Mouse (Mus musculus): ENCODE results near the gene Fxn. TPM values are rescaled to one million over a fixed set of nuclear protein-coding genes. Genes with fewer than 3 reads are reported as not detected.
A peak's percentile ranks its signal among the peaks of the same experiment; 100 is the strongest.

Gene Fxn
- polyA plus RNA-seq, 1 experiment from 2014 or later = 37.9 TPM

DNA sequence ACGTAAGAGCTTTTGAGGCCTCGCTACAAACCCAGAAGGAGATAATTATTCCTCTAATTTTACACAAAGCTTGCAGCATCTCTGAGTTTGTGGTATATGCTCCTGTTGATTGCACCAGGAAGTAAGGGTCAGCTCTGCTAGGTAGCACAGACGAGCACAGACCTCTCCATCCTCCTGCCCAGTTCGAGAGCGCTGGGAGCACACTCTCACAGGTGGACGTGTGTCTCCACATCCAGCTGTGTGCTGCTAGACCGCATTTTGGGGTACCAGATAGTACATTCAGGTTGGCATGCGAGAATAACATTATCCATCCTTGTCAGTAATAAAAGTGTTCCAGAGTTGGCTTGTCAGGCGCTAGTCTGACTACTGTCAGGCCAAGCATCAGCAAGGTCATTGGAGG lies 61.4 kb downstream of the Fxn start:
- Histone ChIP-seq H3K27me3 (ENCODE audit: control insufficient read depth, insufficient read depth, low read length) (peaks cover 8% of the 10 kb centered on the region), H3K27ac (replicated peaks; ENCODE audit: low read depth, low read length) (no peak overlapping the region), H3K36me3 (ENCODE audit: control insufficient read depth, insufficient read depth, low read length) (no peaks in the 10 kb centered on the region), H3K4me2 (ENCODE audit: low read length) (no peak overlapping the region), H3K4me3 (replicated peaks; ENCODE audit: low read depth, low read length) (no peak overlapping the region), H3K9me3 (ENCODE audit: control insufficient read depth, low read length) (no peaks in the 10 kb centered on the region), H3K9ac (replicated peaks; ENCODE audit: low read length) (no peak overlapping the region), H3K4me1 (ENCODE audit: control insufficient read depth, insufficient read depth, low read length) (no peaks in the 10 kb centered on the region)
- 76% methylated on average over 9 of the region's 9 CpGs for WGBS
- ATAC-seq (ENCODE audit: low FRiP score, low TSS enrichment) = no peak
- DNase-seq = no peak

DNA sequence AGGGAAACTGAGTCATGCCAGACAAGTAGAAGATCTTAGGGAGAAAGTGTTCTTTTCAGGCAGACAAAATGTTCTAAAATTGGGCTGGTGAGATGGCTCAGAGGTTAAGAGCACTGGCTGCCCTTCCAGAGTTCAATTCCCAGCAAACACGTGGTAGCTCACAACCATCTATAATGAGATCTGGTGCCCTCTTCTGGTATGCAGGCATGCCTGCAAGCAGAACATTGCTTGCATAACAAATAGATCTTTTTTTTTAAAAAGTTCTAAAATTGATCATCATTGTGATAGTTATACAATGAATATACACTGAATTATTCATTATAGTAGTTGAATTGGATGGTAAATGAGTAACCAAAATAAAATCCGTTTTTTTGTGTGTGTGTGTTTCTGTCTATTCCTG lies 62.1 kb downstream of the Fxn start:
- Histone ChIP-seq H3K9me3 (ENCODE audit: control insufficient read depth, low read length) (no peaks in the 10 kb centered on the region), H3K27me3 (ENCODE audit: control insufficient read depth, insufficient read depth, low read length) (peaks cover under 1% of the 10 kb centered on the region; the same call in 1 of the 2 replicates), H3K27ac (replicated peaks; ENCODE audit: low read depth, low read length) (no peak overlapping the region), H3K4me1 (ENCODE audit: control insufficient read depth, insufficient read depth, low read length) (no peaks in the 10 kb centered on the region), H3K4me2 (ENCODE audit: low read length) (no peak overlapping the region), H3K4me3 (replicated peaks; ENCODE audit: low read depth, low read length) (no peak overlapping the region), H3K9ac (replicated peaks; ENCODE audit: low read length) (no peak overlapping the region), H3K36me3 (ENCODE audit: control insufficient read depth, insufficient read depth, low read length) (no peaks in the 10 kb centered on the region)
- DNase-seq (no peak), ATAC-seq (ENCODE audit: low FRiP score, low TSS enrichment) (no peak)
- WGBS = 53% methylated on average over 2 of the region's 2 CpGs

DNA sequence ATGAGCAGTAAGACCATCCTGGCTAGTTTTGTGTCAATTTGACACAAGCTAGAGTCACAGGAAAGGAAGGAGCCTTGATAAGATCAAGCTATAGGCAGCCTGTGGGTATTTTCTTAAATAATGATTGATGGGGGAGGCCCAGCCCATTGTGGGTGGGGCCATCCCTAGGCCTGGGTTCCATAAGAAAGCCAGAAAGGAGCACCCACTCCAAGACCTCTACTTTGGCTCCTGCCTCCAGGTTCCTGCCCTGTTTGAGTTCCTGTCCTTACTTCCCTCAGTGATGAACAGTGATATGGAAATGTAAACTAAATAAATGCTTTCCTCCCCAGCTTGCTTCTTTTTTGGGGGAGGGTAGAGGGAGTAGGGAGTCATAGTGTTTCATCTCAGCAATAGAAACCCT lies 62.6 kb downstream of the Fxn start:
- no peaks in the 10 kb centered on the region for H3K27me3 ChIP-seq (ENCODE audit: control insufficient read depth, insufficient read depth, low read length)
- no peak overlapping the region for H3K4me2 ChIP-seq (ENCODE audit: low read length)
- H3K9ac ChIP-seq (replicated peaks; ENCODE audit: low read length) = no peak overlapping the region
- no peak overlapping the region for H3K27ac ChIP-seq (replicated peaks; ENCODE audit: low read depth, low read length)
- DNase-seq = no peak
- H3K4me3 ChIP-seq (replicated peaks; ENCODE audit: low read depth, low read length) = no peak overlapping the region
- no peaks in the 10 kb centered on the region for H3K9me3 ChIP-seq (ENCODE audit: control insufficient read depth, low read length)
- no peak for ATAC-seq (ENCODE audit: low FRiP score, low TSS enrichment)
- no peaks in the 10 kb centered on the region for H3K4me1 ChIP-seq (ENCODE audit: control insufficient read depth, insufficient read depth, low read length)
- H3K36me3 ChIP-seq (ENCODE audit: control insufficient read depth, insufficient read depth, low read length) = no peaks in the 10 kb centered on the region

DNA sequence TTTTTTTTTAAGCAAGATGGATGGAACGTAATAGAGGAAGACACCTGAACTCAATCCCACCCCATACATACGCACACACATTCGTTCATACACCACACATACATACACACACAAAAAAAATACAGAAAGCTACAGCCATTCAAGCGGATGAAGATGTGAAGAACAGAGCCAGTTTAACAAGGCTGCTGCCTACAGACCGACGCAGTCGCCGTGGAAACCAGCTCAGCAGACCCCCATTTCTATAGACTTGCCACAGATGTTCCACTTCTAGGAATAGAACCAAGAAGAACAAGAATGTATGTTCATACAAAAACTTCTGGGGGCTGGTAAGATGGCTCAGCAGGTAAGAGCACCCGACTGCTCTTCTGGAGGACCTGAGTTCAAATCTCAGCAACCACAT lies 63.6 kb downstream of the Fxn start:
- H3K27ac ChIP-seq (replicated peaks; ENCODE audit: low read depth, low read length) = no peak overlapping the region
- ATAC-seq (ENCODE audit: low FRiP score, low TSS enrichment) (no peak), DNase-seq (peak; percentile 51)
- H3K4me3 ChIP-seq (replicated peaks; ENCODE audit: low read depth, low read length) = no peak overlapping the region
- no peaks in the 10 kb centered on the region for H3K27me3 ChIP-seq (ENCODE audit: control insufficient read depth, insufficient read depth, low read length)
- H3K9ac ChIP-seq (replicated peaks; ENCODE audit: low read length) = no peak overlapping the region
- no peaks in the 10 kb centered on the region for H3K36me3 ChIP-seq (ENCODE audit: control insufficient read depth, insufficient read depth, low read length)
- H3K4me1 ChIP-seq (ENCODE audit: control insufficient read depth, insufficient read depth, low read length) = no peaks in the 10 kb centered on the region
- 58% methylated on average over 9 of the region's 9 CpGs for WGBS
- H3K9me3 ChIP-seq (ENCODE audit: control insufficient read depth, low read length) = no peaks in the 10 kb centered on the region
- no peak overlapping the region for H3K4me2 ChIP-seq (ENCODE audit: low read length)

DNA sequence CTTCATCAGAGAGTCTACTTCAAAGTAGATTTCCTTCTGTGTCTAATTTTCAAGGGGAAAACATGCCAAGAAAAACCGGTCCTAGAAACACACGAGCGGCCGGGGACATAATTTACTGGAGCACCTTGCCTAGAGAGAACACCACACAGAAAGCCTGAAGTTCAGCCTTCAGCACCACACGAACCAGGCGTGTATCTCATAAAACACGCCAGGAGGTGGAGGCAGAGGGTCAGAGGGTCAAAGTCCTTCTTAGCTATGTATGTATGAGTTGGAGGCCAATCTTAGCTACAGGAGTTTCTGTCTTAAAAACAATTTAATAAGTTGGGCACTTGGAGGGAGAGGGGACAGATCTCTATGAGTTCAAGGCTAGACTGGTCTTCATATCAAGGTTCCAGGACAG lies 65.5 kb downstream of the Fxn start:
- Histone ChIP-seq H3K9me3 (ENCODE audit: control insufficient read depth, low read length) (no peaks in the 10 kb centered on the region), H3K4me1 (ENCODE audit: control insufficient read depth, insufficient read depth, low read length) (no peaks in the 10 kb centered on the region), H3K36me3 (ENCODE audit: control insufficient read depth, insufficient read depth, low read length) (no peaks in the 10 kb centered on the region), H3K9ac (replicated peaks; ENCODE audit: low read length) (no peak overlapping the region), H3K27me3 (ENCODE audit: control insufficient read depth, insufficient read depth, low read length) (no peaks in the 10 kb centered on the region), H3K27ac (replicated peaks; ENCODE audit: low read depth, low read length) (no peak overlapping the region), H3K4me3 (replicated peaks; ENCODE audit: low read depth, low read length) (no peak overlapping the region), H3K4me2 (ENCODE audit: low read length) (no peak overlapping the region)
- ATAC-seq (ENCODE audit: low FRiP score, low TSS enrichment) = no peak
- 93% methylated on average over 7 of the region's 7 CpGs for WGBS
- no peak for DNase-seq

DNA sequence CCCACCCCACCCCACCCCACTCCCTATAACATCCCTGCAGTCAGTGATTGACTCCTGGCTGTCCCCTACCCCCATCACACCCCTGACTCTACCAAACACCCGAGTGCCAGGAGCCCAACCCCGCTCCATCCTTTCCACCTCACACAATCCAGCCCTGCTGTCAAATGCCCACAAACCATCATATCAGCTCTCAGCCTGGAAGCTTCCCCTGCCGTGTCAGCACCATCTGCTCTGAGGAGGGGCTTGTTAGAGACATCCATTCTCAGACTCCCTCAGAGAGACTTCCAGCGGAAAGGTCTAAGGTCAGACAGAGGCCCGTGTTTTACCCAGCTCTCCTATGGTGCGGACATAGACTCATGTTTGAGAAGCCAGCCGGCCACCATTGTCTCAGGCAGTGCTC lies 67.1 kb downstream of the Fxn start:
- H3K4me3 ChIP-seq (replicated peaks; ENCODE audit: low read depth, low read length) = no peak overlapping the region
- H3K27ac ChIP-seq (replicated peaks; ENCODE audit: low read depth, low read length) = no peak overlapping the region
- ATAC-seq (ENCODE audit: low FRiP score, low TSS enrichment) (no peak), DNase-seq (no peak)
- no peak overlapping the region for H3K4me2 ChIP-seq (ENCODE audit: low read length)
- no peaks in the 10 kb centered on the region for H3K9me3 ChIP-seq (ENCODE audit: control insufficient read depth, low read length)
- H3K9ac ChIP-seq (replicated peaks; ENCODE audit: low read length) = no peak overlapping the region
- H3K36me3 ChIP-seq (ENCODE audit: control insufficient read depth, insufficient read depth, low read length) = no peaks in the 10 kb centered on the region
- WGBS = 53% methylated on average over 7 of the region's 7 CpGs
- H3K27me3 ChIP-seq (ENCODE audit: control insufficient read depth, insufficient read depth, low read length) = no peaks in the 10 kb centered on the region
- no peaks in the 10 kb centered on the region for H3K4me1 ChIP-seq (ENCODE audit: control insufficient read depth, insufficient read depth, low read length)

DNA sequence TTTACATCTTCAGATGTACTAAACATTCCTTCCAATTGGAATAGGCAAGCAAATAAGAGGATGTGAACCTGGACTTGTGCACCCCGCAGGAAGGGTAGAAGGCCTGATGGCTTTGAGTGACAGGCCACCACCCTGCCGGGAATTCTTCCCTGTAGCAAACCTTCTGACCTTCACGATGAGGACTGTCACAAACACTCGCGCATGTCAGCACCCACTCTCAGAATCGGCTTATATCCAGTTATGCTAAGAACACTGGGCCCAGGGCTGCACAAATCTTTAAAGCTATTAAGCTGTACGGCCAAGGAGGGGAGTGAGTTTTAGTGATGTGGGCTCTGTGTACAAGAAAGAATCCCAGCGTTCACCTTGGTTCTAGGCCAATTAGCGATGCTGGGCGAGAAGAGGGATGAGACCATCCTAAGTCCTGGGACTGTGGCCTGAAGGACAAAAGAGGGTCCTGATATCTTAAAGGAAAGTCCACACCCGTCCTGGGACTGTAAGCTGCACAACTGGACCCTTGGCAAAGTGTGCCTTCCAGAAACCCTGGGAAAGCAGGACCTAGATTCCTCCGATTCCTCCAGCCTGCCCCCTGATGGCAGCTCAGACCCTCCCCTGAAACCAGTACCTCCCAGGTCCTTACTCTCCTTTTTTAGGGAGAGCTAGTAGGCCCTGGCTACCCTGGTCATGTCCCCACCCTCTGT lies 67.7 kb downstream of the Fxn start:
- DNase-seq (no peak), ATAC-seq (ENCODE audit: low FRiP score, low TSS enrichment) (no peak)
- Histone ChIP-seq H3K27me3 (ENCODE audit: control insufficient read depth, insufficient read depth, low read length) (no peaks in the 10 kb centered on the region), H3K27ac (replicated peaks; ENCODE audit: low read depth, low read length) (no peak overlapping the region), H3K4me3 (replicated peaks; ENCODE audit: low read depth, low read length) (no peak overlapping the region), H3K9me3 (ENCODE audit: control insufficient read depth, low read length) (no peaks in the 10 kb centered on the region), H3K4me2 (ENCODE audit: low read length) (no peak overlapping the region), H3K4me1 (ENCODE audit: control insufficient read depth, insufficient read depth, low read length) (no peaks in the 10 kb centered on the region), H3K36me3 (ENCODE audit: control insufficient read depth, insufficient read depth, low read length) (no peaks in the 10 kb centered on the region), H3K9ac (replicated peaks; ENCODE audit: low read length) (no peak overlapping the region)
- 84% methylated on average over 12 of the region's 12 CpGs for WGBS

Other genes with a start within 250 kb of the Fxn start
- gene Fam189a2, start 249.6 kb downstream of the Fxn start, polyA plus RNA-seq (2014; fragmentation: Nextera tagmentation; extraction: Ambion mirVana) = 3.0 and 3.5 TPM in 2 replicates
- gene Tjp2, start 55.6 kb downstream of the Fxn start, polyA plus RNA-seq (2014; fragmentation: Nextera tagmentation; extraction: Ambion mirVana) = 6.7 and 15.5 TPM in 2 replicates
- gene Fam122a, start 196.8 kb upstream of the Fxn start, polyA plus RNA-seq (2014; fragmentation: Nextera tagmentation; extraction: Ambion mirVana) = 55.6 and 61.2 TPM in 2 replicates